Mouse (Mus musculus) stomach, adult 2 months (tissue): Measurements from ENCODE around the gene Rft1. TPM values are rescaled to one million over a fixed set of nuclear protein-coding genes. Genes with fewer than 3 reads are reported as not detected.

Experiments used
- polyA plus RNA-seq: library from polyadenylated mRNA; depleted of rRNA; stranded (reverse); fragments of >200 nt; gene quantifications from 2 replicates; pipeline ENCODE4 v1.2.3, GENCODE M21; 2012; rRNA removed

The Rft1 gene
- 3.9 and 4.0 TPM in 2 replicates for polyA plus RNA-seq

GRCm38 (mm10) chr14:30653943-30654659, at the start of gene Rft1:
Gene Rft1, plus strand, starts transcription at chr14:30654360.

GRCm38 (mm10) chr14:30625856-30626726, 28.1 kb upstream of the Rft1 start, which contains the start of gene Prkcd:
Gene Prkcd, minus strand, starts transcription at chr14:30626210.

GRCm38 (mm10) chr14:30714799-30715617, 60.8 kb downstream of the Rft1 start, which contains the start of gene Sfmbt1:
Gene Sfmbt1, plus strand, starts transcription at chr14:30714849.

Other genes with a start within 250 kb of the Rft1 start
- 13.1 and 14.4 TPM in 2 replicates for gene Dcp1a, start 174.8 kb upstream of the Rft1 start, polyA plus RNA-seq
- 1.6 and 2.3 TPM in 2 replicates for gene Cacna1d, start 162.9 kb upstream of the Rft1 start, polyA plus RNA-seq
- gene Tkt, start 106.0 kb upstream of the Rft1 start, polyA plus RNA-seq = 253 and 281 TPM in 2 replicates
- gene Prkcd, start 28.1 kb upstream of the Rft1 start, polyA plus RNA-seq = 121 and 149 TPM in 2 replicates
- gene Sfmbt1, start 60.5 kb downstream of the Rft1 start, polyA plus RNA-seq = 0.03 and 0.12 TPM in 2 replicates
- 9.1 and 11.9 TPM in 2 replicates for gene Tmem110, start 171.2 kb downstream of the Rft1 start, polyA plus RNA-seq
- gene Mustn1, start 224.8 kb downstream of the Rft1 start, polyA plus RNA-seq = 34.1 and 38.0 TPM in 2 replicates
- 0.11 TPM in 2 replicates for gene Itih4, start 232.1 kb downstream of the Rft1 start, polyA plus RNA-seq